Mouse (Mus musculus): ENCODE results near the gene Prss46. TPM values are rescaled to one million over a fixed set of nuclear protein-coding genes. Genes with fewer than 3 reads are reported as not detected.

Prss46 gene
- polyA plus RNA-seq, 1 experiment from 2014 or later, result not detected

- Histone ChIP-seq H3K27me3 (ENCODE audit: insufficient read depth, poor library complexity, severe bottlenecking) (peaks cover 62% of the 10 kb centered on the region), H3K4me1 (peaks cover 39% of the 10 kb centered on the region), H3K36me3 (no peaks in the 10 kb centered on the region), H3K4me3 (peak overlapping the region; percentile 24; the same call in 1 of the 2 replicates), H3K27ac (0 out of 2 replicates have a peak overlapping the region, but pooled peaks have one; percentile 16), H3K9me3 (no peaks in the 10 kb centered on the region)
- DNase-seq (ENCODE audit: low spot score), result no peak
- WGBS, result 10% methylated on average over 21 of the region's 21 CpGs
These were observed 45.9 kb downstream of the Prss46 start for GRCm38 (mm10) chr9:110890026-110890783.

- no peak overlapping the region for H3K4me3 ChIP-seq
- H3K4me1 ChIP-seq, result peaks cover 46% of the 10 kb centered on the region
- peaks cover 64% of the 10 kb centered on the region for H3K27me3 ChIP-seq (ENCODE audit: insufficient read depth, poor library complexity, severe bottlenecking)
- H3K27ac ChIP-seq, result no peak overlapping the region
- WGBS, result 73% methylated on average over 12 of the region's 12 CpGs
- H3K36me3 ChIP-seq, result no peaks in the 10 kb centered on the region
- DNase-seq (ENCODE audit: low spot score), result peak; percentile 46
- H3K9me3 ChIP-seq, result no peaks in the 10 kb centered on the region
These were observed 46.9 kb downstream of the Prss46 start for GRCm38 (mm10) chr9:110891077-110891828.

- no peak for DNase-seq (ENCODE audit: low spot score)
- Histone ChIP-seq H3K4me3 (no peak overlapping the region), H3K27me3 (ENCODE audit: insufficient read depth, poor library complexity, severe bottlenecking) (peaks cover 66% of the 10 kb centered on the region), H3K9me3 (no peaks in the 10 kb centered on the region), H3K4me1 (peaks cover 51% of the 10 kb centered on the region), H3K36me3 (no peaks in the 10 kb centered on the region), H3K27ac (no peak overlapping the region)
- 77% methylated on average over 3 of the region's 3 CpGs for WGBS
These were observed 48.2 kb downstream of the Prss46 start for GRCm38 (mm10) chr9:110892552-110892951.

- H3K9me3 ChIP-seq, result no peaks in the 10 kb centered on the region
- peak; percentile 66 for DNase-seq (ENCODE audit: low spot score)
- no peak overlapping the region for H3K27ac ChIP-seq
- peaks cover 57% of the 10 kb centered on the region for H3K4me1 ChIP-seq
- no peaks in the 10 kb centered on the region for H3K36me3 ChIP-seq
- H3K4me3 ChIP-seq, result no peak overlapping the region
- peaks cover 72% of the 10 kb centered on the region for H3K27me3 ChIP-seq (ENCODE audit: insufficient read depth, poor library complexity, severe bottlenecking)
- 66% methylated on average over 10 of the region's 10 CpGs for WGBS
These were observed 49.1 kb downstream of the Prss46 start for GRCm38 (mm10) chr9:110893429-110893828.

GRCm38 (mm10) chr9:110895507-110895906 lies 51.2 kb downstream of the Prss46 start:
- no peaks in the 10 kb centered on the region for H3K36me3 ChIP-seq
- H3K4me3 ChIP-seq, result no peak overlapping the region
- H3K27ac ChIP-seq, result no peak overlapping the region; the same call in 1 of the 2 replicates
- H3K4me1 ChIP-seq, result peaks cover 52% of the 10 kb centered on the region
- DNase-seq (ENCODE audit: low spot score), result no peak
- peaks cover 57% of the 10 kb centered on the region for H3K27me3 ChIP-seq (ENCODE audit: insufficient read depth, poor library complexity, severe bottlenecking)
- no peaks in the 10 kb centered on the region for H3K9me3 ChIP-seq
- 42% methylated on average over 5 of the region's 5 CpGs for WGBS

- WGBS, result 18% methylated on average over 7 of the region's 7 CpGs
- H3K9me3 ChIP-seq, result no peaks in the 10 kb centered on the region
- DNase-seq (ENCODE audit: low spot score), result no peak
- H3K36me3 ChIP-seq, result no peaks in the 10 kb centered on the region
- H3K27ac ChIP-seq, result peak overlapping the region; percentile 52; the same call in 1 of the 2 replicates
- H3K4me1 ChIP-seq, result peaks cover 48% of the 10 kb centered on the region
- peak overlapping the region; percentile 36 for H3K4me3 ChIP-seq
- peaks cover 53% of the 10 kb centered on the region for H3K27me3 ChIP-seq (ENCODE audit: insufficient read depth, poor library complexity, severe bottlenecking)
These were observed 51.7 kb downstream of the Prss46 start for GRCm38 (mm10) chr9:110895994-110896393.

GRCm38 (mm10) chr9:110896595-110896994 lies 52.3 kb downstream of the Prss46 start:
- 12% methylated on average over 6 of the region's 6 CpGs for WGBS
- H3K27ac ChIP-seq, result peak overlapping the region; percentile 52; the same call in 1 of the 2 replicates
- H3K36me3 ChIP-seq, result no peaks in the 10 kb centered on the region
- no peak for DNase-seq (ENCODE audit: low spot score)
- H3K4me3 ChIP-seq, result peak overlapping the region; percentile 36
- peaks cover 50% of the 10 kb centered on the region for H3K27me3 ChIP-seq (ENCODE audit: insufficient read depth, poor library complexity, severe bottlenecking)
- peaks cover 48% of the 10 kb centered on the region for H3K4me1 ChIP-seq
- H3K9me3 ChIP-seq, result no peaks in the 10 kb centered on the region

GRCm38 (mm10) chr9:110899451-110900008 lies 55.2 kb downstream of the Prss46 start:
- no peaks in the 10 kb centered on the region for H3K36me3 ChIP-seq
- 0 out of 2 replicates have a peak overlapping the region, but pooled peaks have one; percentile 1 for H3K27ac ChIP-seq
- H3K9me3 ChIP-seq, result no peaks in the 10 kb centered on the region
- peaks cover 32% of the 10 kb centered on the region for H3K27me3 ChIP-seq (ENCODE audit: insufficient read depth, poor library complexity, severe bottlenecking)
- H3K4me1 ChIP-seq, result peaks cover 36% of the 10 kb centered on the region
- 45% methylated on average over 10 of the region's 10 CpGs for WGBS
- no peak for DNase-seq (ENCODE audit: low spot score)
- H3K4me3 ChIP-seq, result no peak overlapping the region

- Histone ChIP-seq H3K27ac (no peak overlapping the region), H3K27me3 (ENCODE audit: insufficient read depth, poor library complexity, severe bottlenecking) (0 out of 2 replicates have a peak, but pooled peaks cover 19% of the 10 kb centered on the region), H3K36me3 (no peaks in the 10 kb centered on the region), H3K4me1 (peaks cover 27% of the 10 kb centered on the region), H3K9me3 (no peaks in the 10 kb centered on the region), H3K4me3 (no peak overlapping the region)
- WGBS, result 87% methylated on average over 6 of the region's 6 CpGs
- DNase-seq (ENCODE audit: low spot score), result no peak
These were observed 56.9 kb downstream of the Prss46 start for GRCm38 (mm10) chr9:110901204-110901603.

- no peak for DNase-seq (ENCODE audit: low spot score)
- Histone ChIP-seq H3K36me3 (no peaks in the 10 kb centered on the region), H3K9me3 (no peaks in the 10 kb centered on the region), H3K4me1 (peaks cover 17% of the 10 kb centered on the region), H3K27me3 (ENCODE audit: insufficient read depth, poor library complexity, severe bottlenecking) (0 out of 2 replicates have a peak, but pooled peaks cover 9% of the 10 kb centered on the region), H3K27ac (no peak overlapping the region), H3K4me3 (no peak overlapping the region)
- WGBS, result 83% methylated on average over 4 of the region's 4 CpGs
These were observed 58.0 kb downstream of the Prss46 start for GRCm38 (mm10) chr9:110902271-110902670.
